Mouse (Mus musculus) ES-E14 (cell line): ENCODE measurements around the gene Sorcs2. TPM values are rescaled to one million over a fixed set of nuclear protein-coding genes. Genes with fewer than 3 reads are reported as not detected.

Experiments used
- DNase-seq: peaks from one replicate; pipeline ENCODE4 v3.0.0-alpha.2; 2013; ENCODE audit warnings: low read depth, low spot score
- H3K27ac ChIP-seq: 2 replicates; pipeline ENCODE4 v1.5.1; 2012; ENCODE audit warnings: low read depth, mild to moderate bottlenecking, low read length, moderate library complexity, mixed read lengths; ENCODE audit not compliant: poor library complexity, insufficient read depth, severe bottlenecking
- H3K36me3 ChIP-seq: 2 replicates; pipeline ENCODE4 v1.6.1; 2012; ENCODE audit warnings: mild to moderate bottlenecking, low read length, moderate library complexity, mixed read lengths; ENCODE audit not compliant: control insufficient read depth, poor library complexity, insufficient read depth, severe bottlenecking
- H3K4me1 ChIP-seq, 2 experiments: fragments of 150-350 bp in 1 of 2; sonication (generic) in 1 of 2; 2 replicates each; pipeline ENCODE4 v1.6.1; 2012; ENCODE audit warnings: low read length in 2 of 2, mild to moderate bottlenecking in 1 of 2, mixed read lengths in 1 of 2; ENCODE audit not compliant: control insufficient read depth in 2 of 2, insufficient read depth in 2 of 2, poor library complexity in 1 of 2
- H3K4me3 ChIP-seq, 2 experiments: fragments of 150-350 bp in 1 of 2; sonication (generic) in 1 of 2; 2 replicates each; pipeline ENCODE4 v1.5.1; 2012; ENCODE audit warnings: low read length in 2 of 2, low read depth in 1 of 2, mild to moderate bottlenecking in 1 of 2, mixed read lengths in 1 of 2; ENCODE audit not compliant: insufficient read depth in 1 of 2, poor library complexity in 1 of 2, severe bottlenecking in 1 of 2
- H3K9ac ChIP-seq: 2 replicates; pipeline ENCODE4 v1.6.1; 2012; ENCODE audit warnings: low read depth, mild to moderate bottlenecking, low read length, mixed read lengths; ENCODE audit not compliant: poor library complexity, insufficient read depth, severe bottlenecking
- H3K9me3 ChIP-seq: fragments of 150-350 bp; sonication (generic); 2 replicates; pipeline ENCODE4 v1.6.1; 2012; ENCODE audit warnings: low read depth, mild to moderate bottlenecking, low read length; ENCODE audit not compliant: control insufficient read depth, insufficient read depth
- CHD2 ChIP-seq: IDR thresholded peaks from 2 replicates; pipeline ENCODE4 v1.6.1; 2014; ENCODE audit warnings: mild to moderate bottlenecking, low read depth, low read length, inconsistent platforms
- HCFC1 ChIP-seq: IDR thresholded peaks from 2 replicates; pipeline ENCODE4 v1.6.1; 2012; ENCODE audit warnings: low read length, inconsistent platforms, borderline replicate concordance; ENCODE audit not compliant: insufficient read depth
- MAFK ChIP-seq: IDR thresholded peaks from 2 replicates; pipeline ENCODE4 v1.6.1; 2014; ENCODE audit warnings: mild to moderate bottlenecking, low read depth, low read length, inconsistent platforms; ENCODE audit not compliant: insufficient read depth
- ZC3H11A ChIP-seq: IDR thresholded peaks from 2 replicates; pipeline ENCODE4 v1.6.1; 2012; ENCODE audit warnings: low read depth, mild to moderate bottlenecking, inconsistent platforms, low read length, borderline replicate concordance
- ZNF384 ChIP-seq: IDR thresholded peaks from 2 replicates; pipeline ENCODE4 v1.6.1; 2012; ENCODE audit warnings: low read depth, low read length, inconsistent platforms
- in situ Hi-C, 2 experiments: fragments of 600-800 bp; cut with MboI; formaldehyde crosslinking; loops; one replicate each; pipeline ENCODE4 v1.15.1; 2025; ENCODE audit warnings: low sequenced_read_pairs in 2 of 2, inconsistent platforms in 1 of 2; ENCODE audit not compliant: unreplicated experiment in 2 of 2
- total RNA-seq: library from RNA; depleted of rRNA; stranded (reverse); fragments of 300-350 nt; gene quantifications from 2 replicates; pipeline ENCODE4 v1.2.3, GENCODE M21; 2012

Gene Sorcs2
- total RNA-seq, 1 experiment: 5.4 TPM

- in situ Hi-C loops: no loop called here
- Histone ChIP-seq H3K27ac (no peak overlapping the region), H3K36me3 (no peaks in the 10 kb centered on the region), H3K4me1 (peaks cover 0 to 6% of the 10 kb centered on the region in 2 experiments; a peak in 2 of 4 replicates), H3K9me3 (no peaks in the 10 kb centered on the region), H3K4me3 (no peak overlapping the region), H3K9ac (no peak overlapping the region)
- no peak for DNase-seq
- TF ChIP-seq ZNF384: no peak
- TF ChIP-seq ZC3H11A: no peak
- no peak for TF ChIP-seq MAFK
- TF ChIP-seq HCFC1: no peak
- TF ChIP-seq CHD2: no peak
Observed at GRCm38 (mm10) chr5:36320667-36321066, 77.3 kb downstream of the Sorcs2 start.

GRCm38 (mm10) chr5:36317641-36318368 lies 80.1 kb downstream of the Sorcs2 start:
- H3K27ac ChIP-seq: no peak overlapping the region
- no peak overlapping the region for H3K9ac ChIP-seq
- DNase-seq: no peak
- no peaks in the 10 kb centered on the region for H3K36me3 ChIP-seq
- no peak overlapping the region for H3K4me3 ChIP-seq
- peaks cover 0 to 7% of the 10 kb centered on the region in 2 experiments; a peak in 2 of 4 replicates for H3K4me1 ChIP-seq
- in situ Hi-C loops: no loop called here
- TF ChIP-seq MAFK (no peak), ZC3H11A (no peak), HCFC1 (no peak), CHD2 (no peak), ZNF384 (no peak)
- no peaks in the 10 kb centered on the region for H3K9me3 ChIP-seq

GRCm38 (mm10) chr5:36315106-36315505 lies 82.8 kb downstream of the Sorcs2 start:
- no peaks in the 10 kb centered on the region for H3K36me3 ChIP-seq
- in situ Hi-C loops: no loop called here
- no peak overlapping the region for H3K27ac ChIP-seq
- no peak overlapping the region for H3K4me3 ChIP-seq
- peaks cover 0 to 3% of the 10 kb centered on the region in 2 experiments; a peak in 1 of 4 replicates for H3K4me1 ChIP-seq
- H3K9ac ChIP-seq: no peak overlapping the region
- H3K9me3 ChIP-seq: no peaks in the 10 kb centered on the region
- TF ChIP-seq HCFC1 (no peak), ZC3H11A (no peak), CHD2 (no peak), MAFK (no peak), ZNF384 (no peak)
- DNase-seq: no peak

GRCm38 (mm10) chr5:36313353-36314079 lies 84.4 kb downstream of the Sorcs2 start:
- no peaks in the 10 kb centered on the region for H3K9me3 ChIP-seq
- H3K9ac ChIP-seq: no peak overlapping the region
- H3K36me3 ChIP-seq: no peaks in the 10 kb centered on the region
- H3K4me1 ChIP-seq: peaks cover 0 to 3% of the 10 kb centered on the region in 2 experiments; a peak in 1 of 4 replicates
- in situ Hi-C loops: no loop called here
- TF ChIP-seq HCFC1: no peak
- no peak for TF ChIP-seq CHD2
- TF ChIP-seq ZNF384: no peak
- TF ChIP-seq ZC3H11A: no peak
- TF ChIP-seq MAFK: no peak
- DNase-seq: no peak
- no peak overlapping the region for H3K27ac ChIP-seq
- no peak overlapping the region for H3K4me3 ChIP-seq

GRCm38 (mm10) chr5:36312926-36313325 lies 85.0 kb downstream of the Sorcs2 start:
- Histone ChIP-seq H3K4me1 (peaks cover 0 to 3% of the 10 kb centered on the region in 2 experiments; a peak in 1 of 4 replicates), H3K27ac (no peak overlapping the region), H3K4me3 (no peak overlapping the region), H3K36me3 (no peaks in the 10 kb centered on the region), H3K9me3 (no peaks in the 10 kb centered on the region), H3K9ac (no peak overlapping the region)
- TF ChIP-seq ZC3H11A (no peak), HCFC1 (no peak), MAFK (no peak), ZNF384 (no peak), CHD2 (no peak)
- no peak for DNase-seq
- in situ Hi-C loops: no loop called here
